ENCODE assay signal across 8 mouse cellular contexts in the genomic region with DNA sequence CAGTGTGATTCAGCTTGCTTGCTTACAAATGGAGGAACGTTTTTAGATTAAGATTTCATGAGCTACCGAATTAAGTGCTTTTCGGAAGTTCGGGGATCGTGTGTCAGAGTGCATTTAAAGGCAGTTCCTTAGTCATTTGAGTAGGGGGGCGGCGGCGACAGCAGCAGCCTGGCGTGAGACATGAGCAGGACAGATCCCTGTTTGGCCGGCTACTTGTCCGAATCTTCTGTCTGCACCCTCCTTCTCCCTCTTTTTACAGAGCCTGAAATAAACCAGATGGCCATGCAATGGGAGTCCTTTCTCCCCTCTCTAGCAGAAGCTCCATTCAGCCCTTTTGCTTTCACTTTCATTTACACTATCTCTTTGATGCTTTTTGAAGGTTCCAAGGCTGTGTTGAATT. TPM values are rescaled to one million over a fixed set of nuclear protein-coding genes. Genes with fewer than 3 reads are reported as not detected.
DNase-seq lines count a peak whose midpoint lies in the region; ATAC-seq lines count a peak whose summit lies in the region.

No protein-coding gene starts in this region.

- H3K4me2 ChIP-seq in forebrain, embryonic 11.5 days (ENCODE audit: low read depth, low read length, severe bottlenecking), result no peak overlapping the region
- H3K4me2 ChIP-seq in midbrain, embryonic 16.5 days (ENCODE audit: low read length), result peak overlapping the region; percentile 93

- peak; percentile 41 for DNase-seq in thymus, postnatal 25 days
- DNase-seq in thymus, postnatal 14 days, result no peak
- no peak for DNase-seq in forebrain, embryonic 11.5 days (ENCODE audit: low spot score)
- no peak for DNase-seq in frontal cortex, postnatal 10 days (ENCODE audit: low spot score in 2 of 2)
- no peak for DNase-seq in left cerebral cortex, adult 18-20 months (ENCODE audit: low spot score in 2 of 2)

- H3K9ac ChIP-seq in forebrain, embryonic 11.5 days (ENCODE audit: low read length), result peak overlapping the region; percentile 8; the same call in 1 of the 2 replicates
- 0 out of 2 replicates have a peak overlapping the region, but pooled peaks have one; percentile 45 for H3K9ac ChIP-seq in midbrain, embryonic 16.5 days (ENCODE audit: low read depth, low read length)

- no peak overlapping the region for H3K4me3 ChIP-seq in forebrain, embryonic 11.5 days (ENCODE audit: low read depth, low read length)
- peak overlapping the region; percentile 70 for H3K4me3 ChIP-seq in midbrain, embryonic 16.5 days (ENCODE audit: low read depth, low read length)

- no peaks in the 10 kb centered on the region for H3K9me3 ChIP-seq in forebrain, embryonic 11.5 days (ENCODE audit: control insufficient read depth, low read length)
- H3K9me3 ChIP-seq in midbrain, embryonic 16.5 days (replicated peaks; ENCODE audit: control insufficient read depth, low read length, poor library complexity, severe bottlenecking), result no peaks in the 10 kb centered on the region

- no peak for ATAC-seq in forebrain, embryonic 11.5 days (replicated peaks; ENCODE audit: low FRiP score)
- ATAC-seq in inflammation-experienced regulatory T-cells, adult 6 months, result peak; percentile 33
- ATAC-seq in midbrain, embryonic 16.5 days, result no peak
- no peak for ATAC-seq in monocyte, adult 5-6 weeks (replicated peaks; ENCODE audit: insufficient number of reproducible peaks, low FRiP score, low TSS enrichment, poor library complexity, severe bottlenecking)

- 52% methylated on average over 11 of the region's 11 CpGs for WGBS in forebrain, embryonic 11.5 days
- 37% methylated on average over 11 of the region's 11 CpGs for WGBS in midbrain, embryonic 16.5 days

- H3K27ac ChIP-seq in forebrain, embryonic 11.5 days (ENCODE audit: low read depth, low read length), result no peak overlapping the region
- H3K27ac ChIP-seq in midbrain, embryonic 16.5 days (ENCODE audit: low read length), result no peak overlapping the region

- H3K36me3 ChIP-seq in forebrain, embryonic 11.5 days (ENCODE audit: control insufficient read depth, insufficient read depth, low read length), result no peaks in the 10 kb centered on the region
- no peaks in the 10 kb centered on the region for H3K36me3 ChIP-seq in midbrain, embryonic 16.5 days (ENCODE audit: control insufficient read depth, insufficient read depth, low read length)

- peaks cover 22% of the 10 kb centered on the region for H3K4me1 ChIP-seq in forebrain, embryonic 11.5 days (replicated peaks; ENCODE audit: control insufficient read depth, insufficient read depth, low read length)
- peaks cover 42% of the 10 kb centered on the region for H3K4me1 ChIP-seq in midbrain, embryonic 16.5 days (ENCODE audit: control insufficient read depth, insufficient read depth, low read length)

- no peaks in the 10 kb centered on the region for H3K27me3 ChIP-seq in forebrain, embryonic 11.5 days (ENCODE audit: control insufficient read depth, insufficient read depth, low read length)
- H3K27me3 ChIP-seq in midbrain, embryonic 16.5 days (ENCODE audit: control insufficient read depth, insufficient read depth, low read depth, low read length), result no peaks in the 10 kb centered on the region

RNA-seq across cellular contexts. Expression of a gene that starts 2.3 kb away (rescaled TPM):
- 13.2 and 14.1 TPM in 2 replicates for polyA plus RNA-seq in forebrain, embryonic 11.5 days (2014; fragmentation: Nextera tagmentation; extraction: Ambion mirVana)
- 10 to 100 TPM; 16.0 to 35.6 (median 29.9) TPM for polyA plus RNA-seq in inflammation-experienced regulatory T-cells, adult 6 months (2017; shearing (Covaris generic))
- polyA plus RNA-seq in midbrain, embryonic 16.5 days (2015; fragmentation: Nextera tagmentation; extraction: Ambion mirVana), result 18.7 and 19.3 TPM in 2 replicates
- 39.9 to 69.6 TPM (median 41.0 TPM) in 3 replicates for total RNA-seq in monocyte, adult 5-6 weeks (2017)
- total RNA-seq in left cerebral cortex, adult 18-20 months (2021), result 10 to 100 TPM; 87.3 to 92.1 TPM
